Mouse (Mus musculus) G1E (cell line): ENCODE data around the gene Frmpd4. TPM values are rescaled to one million over a fixed set of nuclear protein-coding genes. Genes with fewer than 3 reads are reported as not detected.

Experiments used
- ATAC-seq: 2 replicates; pipeline ENCODE4 v1.8.0; 2016; ENCODE audit warnings: mild to moderate bottlenecking; ENCODE audit not compliant: insufficient number of reproducible peaks, poor library complexity, low FRiP score, severe bottlenecking; ENCODE audit errors: extremely low read depth
- DNase-seq: peaks from one replicate; pipeline ENCODE4 v3.0.0; 2012; ENCODE audit warnings: low spot score
- H3K27me3 ChIP-seq: 2 replicates; pipeline ENCODE4 v1.6.1; 2012; ENCODE audit warnings: mild to moderate bottlenecking, low read length, inconsistent platforms; ENCODE audit not compliant: insufficient read depth
- H3K36me3 ChIP-seq: replicated peaks from 2 replicates; pipeline ENCODE3; 2012; ENCODE audit warnings: mild to moderate bottlenecking, inconsistent platforms
- H3K4me1 ChIP-seq: 2 replicates; pipeline ENCODE4 v1.6.1; 2012; ENCODE audit warnings: low read depth, low read length, inconsistent platforms, mixed read lengths; ENCODE audit not compliant: insufficient read depth
- H3K4me3 ChIP-seq: 2 replicates; pipeline ENCODE4 v1.5.1; 2012; ENCODE audit warnings: low read depth, mild to moderate bottlenecking, inconsistent platforms, low read length, moderate library complexity, mixed read lengths
- H3K9me3 ChIP-seq: replicated peaks from 2 replicates; pipeline ENCODE4 v1.6.1; 2012; ENCODE audit warnings: inconsistent platforms
- CTCF ChIP-seq: IDR thresholded peaks from 2 replicates; pipeline ENCODE4 v1.5.1; 2012; ENCODE audit warnings: low read depth, low read length, inconsistent platforms, mixed read lengths
- GATA1 ChIP-seq: IDR thresholded peaks from 2 replicates; pipeline ENCODE4 v1.6.1; 2012; ENCODE audit warnings: borderline replicate concordance, low read length, inconsistent platforms, mixed read lengths
- GATA2 ChIP-seq: IDR thresholded peaks from 2 replicates; pipeline ENCODE4 v1.6.1; 2012; ENCODE audit warnings: low read depth, low read length, inconsistent platforms, borderline replicate concordance
- POLR2AphosphoS5 ChIP-seq: IDR thresholded peaks from 2 replicates; pipeline ENCODE4 v1.6.1; 2012; ENCODE audit warnings: low read depth, low read length, inconsistent platforms; ENCODE audit not compliant: insufficient replicate concordance
- TAL1 ChIP-seq: conservative IDR thresholded peaks from 2 replicates; pipeline ENCODE4 v1.6.1; 2012; ENCODE audit warnings: low read depth, low read length, inconsistent platforms, mixed read lengths
- polyA plus RNA-seq: library from polyadenylated mRNA; stranded (reverse); fragments of >175 nt; gene quantifications from 2 replicates; pipeline ENCODE4 v1.2.3, GENCODE M21; 2012
- total RNA-seq, 2 experiments: library from RNA; stranded (forward) in 1 of 2; stranded (reverse) in 1 of 2; fragments of 200-1000 nt in 1 of 2; fragments of >200 nt in 1 of 2; fragmentation: Nextera tagmentation in 1 of 2; gene quantifications; 2 replicates each; pipeline ENCODE4 v1.2.3; 2014 to 2017

The Frmpd4 gene
- total and polyA plus RNA-seq, 3 experiments, result under 0.01 TPM; not detected in 2

- Histone ChIP-seq H3K4me3 (no peak overlapping the region), H3K36me3 (no peaks in the 10 kb centered on the region), H3K9me3 (no peaks in the 10 kb centered on the region), H3K27me3 (no peaks in the 10 kb centered on the region), H3K4me1 (no peaks in the 10 kb centered on the region)
- no peak for ATAC-seq
- TF ChIP-seq GATA1 (no peak), TAL1 (no peak), GATA2 (no peak), CTCF (no peak), POLR2AphosphoS5 (no peak)
- DNase-seq, result no peak
Observed at GRCm38 (mm10) chrX:167477636-167478035, 1099.4 kb downstream of the Frmpd4 start.

DNA sequence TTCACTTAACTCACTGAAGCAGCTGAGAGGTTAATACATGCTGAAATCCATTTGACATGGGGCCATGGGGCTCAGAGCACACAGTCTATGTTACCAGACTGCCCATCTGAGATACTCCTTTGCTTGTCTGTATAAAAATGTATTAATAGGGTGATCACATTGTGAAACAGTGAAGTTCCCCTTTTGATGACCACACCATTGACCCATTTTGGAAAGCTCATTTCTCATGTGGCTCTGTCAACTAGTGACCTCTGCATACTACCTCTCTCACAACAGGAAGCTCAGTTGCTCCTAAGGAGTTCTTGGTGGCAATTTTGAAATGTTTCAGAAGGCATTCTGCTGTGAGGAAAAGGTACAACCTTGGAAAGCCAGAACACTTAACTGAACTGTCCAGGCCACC is 1142.1 kb downstream of the Frmpd4 start:
- no peaks in the 10 kb centered on the region for H3K4me1 ChIP-seq
- ATAC-seq (no peak), DNase-seq (no peak)
- H3K4me3 ChIP-seq, result no peak overlapping the region
- TF ChIP-seq POLR2AphosphoS5, result no peak
- TF ChIP-seq GATA2, result no peak
- no peaks in the 10 kb centered on the region for H3K36me3 ChIP-seq
- H3K9me3 ChIP-seq, result no peaks in the 10 kb centered on the region
- H3K27me3 ChIP-seq, result no peaks in the 10 kb centered on the region

DNA sequence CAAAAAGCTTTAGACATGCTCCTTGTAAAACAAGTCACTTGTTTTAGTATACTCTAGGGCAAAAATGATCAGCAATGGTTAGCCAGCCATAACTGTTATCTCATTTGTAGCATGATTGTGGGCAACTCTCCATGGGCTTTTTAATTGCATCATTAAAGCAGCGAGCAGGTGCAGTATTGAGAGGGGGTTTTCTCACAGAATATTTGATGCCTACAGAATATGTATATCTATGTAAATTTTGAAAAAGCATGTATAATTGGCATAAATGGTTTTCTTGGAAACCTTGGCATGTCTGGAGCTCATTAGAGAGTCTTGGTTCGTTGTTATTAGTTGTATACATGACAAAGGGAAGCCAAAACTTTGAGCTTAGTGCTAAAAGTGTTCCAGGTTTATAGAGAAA is 1143.1 kb downstream of the Frmpd4 start:
- no peak for DNase-seq
- H3K4me1 ChIP-seq, result no peaks in the 10 kb centered on the region
- no peak for ATAC-seq
- H3K9me3 ChIP-seq, result no peaks in the 10 kb centered on the region
- TF ChIP-seq CTCF (no peak), TAL1 (no peak), GATA2 (no peak)
- H3K4me3 ChIP-seq, result no peak overlapping the region
- no peaks in the 10 kb centered on the region for H3K27me3 ChIP-seq
- H3K36me3 ChIP-seq, result no peaks in the 10 kb centered on the region

Other genes starting within 250 kb of the Frmpd4 start
- 86.3 and 103 TPM in 2 replicates for gene Msl3, start 96.7 kb upstream of the Frmpd4 start, total RNA-seq (2014; fragmentation: Nextera tagmentation)
- gene Msl3, start 96.7 kb upstream of the Frmpd4 start, total RNA-seq (2017), result 95.0 and 113 TPM in 2 replicates
- 12.4 and 18.1 TPM in 2 replicates for gene Msl3, start 96.7 kb upstream of the Frmpd4 start, polyA plus RNA-seq
- gene Arhgap6, start 217.9 kb upstream of the Frmpd4 start, total RNA-seq (2014; fragmentation: Nextera tagmentation), result 75.3 and 85.2 TPM in 2 replicates
- 44.3 and 54.9 TPM in 2 replicates for gene Arhgap6, start 217.9 kb upstream of the Frmpd4 start, total RNA-seq (2017)
- gene Arhgap6, start 217.9 kb upstream of the Frmpd4 start, polyA plus RNA-seq, result 22.1 and 25.8 TPM in 2 replicates